ENCODE assay signal across 30 mouse cellular contexts in the genomic region with DNA sequence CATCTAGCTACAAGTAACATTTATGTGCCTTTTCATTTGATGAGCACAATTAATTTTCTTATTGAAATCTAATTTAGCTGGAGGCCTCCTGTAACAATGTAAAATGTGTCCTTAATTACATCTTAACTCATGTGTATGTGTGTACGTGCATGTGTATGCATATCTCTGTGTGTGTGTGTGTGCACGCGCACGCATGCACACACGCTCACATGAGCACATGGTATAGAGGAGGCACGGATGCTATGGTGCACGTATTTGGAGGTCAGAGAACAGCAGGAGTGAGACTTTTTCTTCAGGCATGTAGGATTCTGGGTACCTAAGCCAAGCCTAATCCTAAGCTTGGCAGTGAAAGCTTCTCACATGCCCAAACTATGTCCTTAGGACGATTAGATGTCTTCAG.
"Had no signal": no experiment of that assay in that cellular context is flagged by ENCODE, and none has a peak within 500 bp of the region (broad histone marks: within the 10 kb centered on the region; RNA-seq: fewer than 3 reads in every experiment).

No protein-coding gene starts in this region.

- H3K27ac ChIP-seq: left cerebral cortex, adult 2 months; limb, embryonic 12.5 days; limb, embryonic 13.5 days; limb, embryonic 15.5 days; liver, embryonic 12.5 days; liver, embryonic 13.5 days; liver, embryonic 14.5 days; liver, embryonic 15.5 days; lung, embryonic 15.5 days; macrophage; midbrain, embryonic 10.5 days; midbrain, embryonic 12.5 days; midbrain, embryonic 13.5 days; neural tube, embryonic 12.5 days had no signal

- ATAC-seq: liver, embryonic 12.5 days; liver, postnatal 0 days; lung, postnatal 0 days; midbrain, embryonic 13.5 days; midbrain, embryonic 16.5 days had no signal

- H3K9ac ChIP-seq: limb, embryonic 12.5 days; limb, embryonic 13.5 days; limb, embryonic 15.5 days; liver, embryonic 12.5 days; liver, embryonic 13.5 days; liver, embryonic 14.5 days; liver, embryonic 15.5 days; liver, postnatal 0 days; lung, embryonic 14.5 days; lung, embryonic 15.5 days; midbrain, embryonic 12.5 days; midbrain, embryonic 13.5 days; neural tube, embryonic 12.5 days had no signal

- DNase-seq: layer of hippocampus, postnatal 36 days; left cerebral cortex, postnatal 4 days; liver; liver, embryonic 13.5 days; liver, postnatal 0 days; lung, adult 18-20 months; lung, adult 2 months; lung, embryonic 14.5 days; lung, postnatal 10 days; lung, postnatal 14 days; lung, postnatal 36 days; lung, postnatal 4 days had no signal

- H3K27me3 ChIP-seq: limb, embryonic 12.5 days; limb, embryonic 13.5 days; limb, embryonic 15.5 days; liver, embryonic 12.5 days; liver, embryonic 13.5 days; liver, embryonic 15.5 days; lung, embryonic 15.5 days; megakaryocyte, embryonic 14.5 days; midbrain, embryonic 12.5 days; midbrain, embryonic 13.5 days; neural tube, embryonic 12.5 days had no signal

- H3K36me3 ChIP-seq: limb, embryonic 12.5 days; limb, embryonic 13.5 days; limb, embryonic 15.5 days; liver, embryonic 12.5 days; liver, embryonic 13.5 days; liver, embryonic 15.5 days; lung, embryonic 15.5 days; midbrain, embryonic 10.5 days; midbrain, embryonic 12.5 days; midbrain, embryonic 13.5 days; neural tube, embryonic 12.5 days had no signal

- H3K4me2 ChIP-seq: limb, embryonic 12.5 days; limb, embryonic 13.5 days; limb, embryonic 15.5 days; liver, embryonic 11.5 days; liver, embryonic 12.5 days; liver, embryonic 13.5 days; liver, embryonic 15.5 days; lung, embryonic 14.5 days; lung, embryonic 15.5 days; midbrain, embryonic 12.5 days; midbrain, embryonic 13.5 days; neural tube, embryonic 12.5 days had no signal

- H3K9me3 ChIP-seq: limb, embryonic 12.5 days; limb, embryonic 13.5 days; limb, embryonic 15.5 days; liver, embryonic 12.5 days; liver, embryonic 13.5 days; liver, embryonic 15.5 days; lung, embryonic 15.5 days; megakaryocyte, embryonic 14.5 days; midbrain, embryonic 10.5 days; midbrain, embryonic 12.5 days; midbrain, embryonic 13.5 days; neural tube, embryonic 12.5 days had no signal

- H3K4me1 ChIP-seq: limb, embryonic 15.5 days; liver, embryonic 12.5 days; liver, embryonic 13.5 days; liver, embryonic 15.5 days; lung, embryonic 15.5 days; megakaryocyte, embryonic 14.5 days; midbrain, embryonic 10.5 days; midbrain, embryonic 12.5 days; midbrain, embryonic 13.5 days; neural tube, embryonic 12.5 days had no signal

- H3K4me3 ChIP-seq: left cerebral cortex, adult 2 months; limb, embryonic 12.5 days; limb, embryonic 13.5 days; limb, embryonic 15.5 days; liver, embryonic 12.5 days; liver, embryonic 13.5 days; liver, embryonic 15.5 days; lung, embryonic 15.5 days; megakaryocyte, embryonic 14.5 days; midbrain, embryonic 10.5 days; midbrain, embryonic 12.5 days; midbrain, embryonic 13.5 days; myocyte; neural tube, embryonic 12.5 days had no signal
